Comparison of ENCODE assay signal across 24 mouse cellular contexts in the genomic region with DNA sequence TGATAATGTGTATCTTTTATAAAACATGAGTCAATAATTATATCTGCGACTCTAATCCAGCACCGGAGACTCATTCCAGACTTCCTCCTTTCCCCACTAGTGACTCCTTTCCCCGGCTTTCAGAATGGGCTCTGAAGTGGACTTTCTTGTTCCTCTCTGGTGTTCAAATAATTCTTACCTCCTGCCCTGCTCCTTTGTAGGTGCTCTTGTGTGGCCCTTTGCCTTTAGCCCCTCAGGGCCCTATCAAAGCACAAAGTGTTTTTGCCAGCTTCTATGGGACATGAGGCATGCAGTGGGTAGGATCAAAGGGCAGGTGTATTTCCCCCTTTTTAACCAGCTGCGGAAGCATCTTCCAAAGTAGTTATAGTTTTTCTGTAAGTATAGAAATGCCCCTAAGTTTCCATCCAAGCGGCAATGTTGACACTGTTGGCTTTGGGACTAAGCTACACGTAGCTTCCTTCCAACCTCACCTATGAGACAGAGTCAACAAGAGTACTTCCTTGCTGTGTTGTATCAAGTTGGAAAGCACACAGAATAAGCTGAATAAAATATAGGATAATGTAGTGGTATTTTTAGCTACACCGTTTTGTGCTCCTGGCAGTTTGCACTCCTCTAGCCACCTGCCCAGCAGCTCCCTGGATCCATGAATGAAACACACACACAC.
A peak's percentile ranks its signal among the peaks of the same experiment; 100 is the strongest.
DNase-seq lines count a peak whose midpoint lies in the region; ATAC-seq and TF ChIP-seq lines count a peak whose summit lies in the region.
"Had no signal": no experiment of that assay in that cellular context is flagged by ENCODE, and none has a peak within 500 bp of the region (broad histone marks: within the 10 kb centered on the region; RNA-seq: fewer than 3 reads in every experiment).

No protein-coding gene starts in this region.

- H3K9me3 ChIP-seq in kidney, embryonic 15.5 days (replicated peaks) = no peaks in the 10 kb centered on the region
- no peaks in the 10 kb centered on the region for H3K9me3 ChIP-seq in lung, embryonic 16.5 days (ENCODE audit: control insufficient read depth, low read length)
- no peaks in the 10 kb centered on the region for H3K9me3 ChIP-seq in stomach, postnatal 0 days (ENCODE audit: control insufficient read depth, low read length)
- H3K9me3 ChIP-seq in midbrain, embryonic 10.5 days (replicated peaks) = no peaks in the 10 kb centered on the region
- H3K9me3 ChIP-seq: embryonic facial prominence, embryonic 10.5 days; embryonic facial prominence, embryonic 13.5 days; hindbrain, embryonic 12.5 days; hindbrain, embryonic 15.5 days had no signal

- H3K27me3 ChIP-seq in kidney, embryonic 15.5 days = no peaks in the 10 kb centered on the region
- H3K27me3 ChIP-seq in lung, embryonic 16.5 days (ENCODE audit: control insufficient read depth, insufficient read depth, low read depth, low read length) = no peaks in the 10 kb centered on the region
- H3K27me3 ChIP-seq in stomach, postnatal 0 days (ENCODE audit: control insufficient read depth, insufficient read depth, low read length) = no peaks in the 10 kb centered on the region
- H3K27me3 ChIP-seq in midbrain, embryonic 10.5 days (ENCODE audit: low read depth, poor library complexity, severe bottlenecking) = no peaks in the 10 kb centered on the region
- H3K27me3 ChIP-seq: embryonic facial prominence, embryonic 13.5 days; hindbrain, embryonic 12.5 days; hindbrain, embryonic 15.5 days had no signal

- H3K27ac ChIP-seq in kidney, embryonic 15.5 days = no peak overlapping the region
- H3K27ac ChIP-seq in lung, embryonic 16.5 days (ENCODE audit: low read length) = peak overlapping the region; percentile 77
- no peak overlapping the region for H3K27ac ChIP-seq in stomach, postnatal 0 days (replicated peaks)
- no peak overlapping the region for H3K27ac ChIP-seq in midbrain, embryonic 10.5 days (replicated peaks)
- H3K27ac ChIP-seq: embryonic facial prominence, embryonic 10.5 days; embryonic facial prominence, embryonic 13.5 days; gastrocnemius, adult 2 months; hindbrain, embryonic 12.5 days; hindbrain, embryonic 15.5 days had no signal

- peaks cover 4% of the 10 kb centered on the region; the same call in 1 of the 2 replicates for H3K4me1 ChIP-seq in kidney, embryonic 15.5 days
- H3K4me1 ChIP-seq in lung, embryonic 16.5 days (replicated peaks; ENCODE audit: control insufficient read depth, insufficient read depth, low read length) = no peaks in the 10 kb centered on the region; the same call in 1 of the 2 replicates
- H3K4me1 ChIP-seq in stomach, postnatal 0 days (replicated peaks; ENCODE audit: control insufficient read depth, insufficient read depth) = no peaks in the 10 kb centered on the region
- no peaks in the 10 kb centered on the region for H3K4me1 ChIP-seq in midbrain, embryonic 10.5 days
- H3K4me1 ChIP-seq: embryonic facial prominence, embryonic 10.5 days; embryonic facial prominence, embryonic 13.5 days; hindbrain, embryonic 12.5 days; hindbrain, embryonic 15.5 days had no signal

- no peaks in the 10 kb centered on the region for H3K36me3 ChIP-seq in kidney, embryonic 15.5 days
- H3K36me3 ChIP-seq in lung, embryonic 16.5 days (ENCODE audit: control insufficient read depth, insufficient read depth, low read length) = no peaks in the 10 kb centered on the region
- no peaks in the 10 kb centered on the region for H3K36me3 ChIP-seq in stomach, postnatal 0 days (ENCODE audit: control insufficient read depth, insufficient read depth, low read length)
- no peaks in the 10 kb centered on the region for H3K36me3 ChIP-seq in midbrain, embryonic 10.5 days
- H3K36me3 ChIP-seq: embryonic facial prominence, embryonic 10.5 days; embryonic facial prominence, embryonic 13.5 days; hindbrain, embryonic 12.5 days; hindbrain, embryonic 15.5 days had no signal

- no peak for TF ChIP-seq CTCF in stomach, postnatal 0 days (IDR thresholded peaks at IDR 0.05; ENCODE audit: low read depth)

- H3K9ac ChIP-seq in kidney, embryonic 15.5 days = no peak overlapping the region
- no peak overlapping the region for H3K9ac ChIP-seq in lung, embryonic 16.5 days (ENCODE audit: low read length)
- no peak overlapping the region for H3K9ac ChIP-seq in stomach, postnatal 0 days (ENCODE audit: low read length)
- H3K9ac ChIP-seq: embryonic facial prominence, embryonic 13.5 days; forebrain, postnatal 0 days; hindbrain, embryonic 12.5 days; hindbrain, embryonic 15.5 days had no signal

- peak; percentile 56; the same call in 1 of the 2 replicates for ATAC-seq in kidney, embryonic 15.5 days (replicated peaks; ENCODE audit: low FRiP score)
- peak; percentile 83 for ATAC-seq in lung, embryonic 16.5 days (ENCODE audit: low read depth)
- peak; percentile 73; the same call in 1 of the 2 replicates for ATAC-seq in stomach, postnatal 0 days (ENCODE audit: low FRiP score, low TSS enrichment)
- ATAC-seq: CD4-positive, CD25-positive, alpha-beta regulatory T cell, adult 4 months; forebrain, embryonic 14.5 days; forebrain, postnatal 0 days had no signal

- no peak overlapping the region for H3K4me3 ChIP-seq in kidney, embryonic 15.5 days (replicated peaks)
- no peak overlapping the region for H3K4me3 ChIP-seq in lung, embryonic 16.5 days (ENCODE audit: low read length)
- H3K4me3 ChIP-seq in stomach, postnatal 0 days (ENCODE audit: low read depth, low read length) = no peak overlapping the region
- H3K4me3 ChIP-seq in midbrain, embryonic 10.5 days = no peak overlapping the region
- H3K4me3 ChIP-seq: embryonic facial prominence, embryonic 10.5 days; embryonic facial prominence, embryonic 13.5 days; erythroblast, embryonic 14.5 days; gastrocnemius, adult 2 months; hindbrain, embryonic 12.5 days; hindbrain, embryonic 15.5 days had no signal

- H3K4me2 ChIP-seq in kidney, embryonic 15.5 days = no peak overlapping the region
- no peak overlapping the region for H3K4me2 ChIP-seq in lung, embryonic 16.5 days (ENCODE audit: low read depth, low read length)
- H3K4me2 ChIP-seq in stomach, postnatal 0 days (replicated peaks; ENCODE audit: low read depth) = no peak overlapping the region
- H3K4me2 ChIP-seq: embryonic facial prominence, embryonic 13.5 days; heart, embryonic 11.5 days; hindbrain, embryonic 12.5 days; hindbrain, embryonic 15.5 days had no signal

- no peak for TF ChIP-seq EP300 in stomach, postnatal 0 days (optimal IDR thresholded peaks at IDR 0.05)

- WGBS in kidney, embryonic 15.5 days = 76% methylated on average over 7 of the region's 7 CpGs
- WGBS in lung, embryonic 16.5 days = 63% methylated on average over 7 of the region's 7 CpGs
- WGBS in stomach, postnatal 0 days = 63% methylated on average over 7 of the region's 7 CpGs
- WGBS in midbrain, embryonic 10.5 days = 86% methylated on average over 7 of the region's 7 CpGs

- no peak for DNase-seq in kidney, postnatal 36 days
- no peak for DNase-seq in lung, postnatal 14 days
- no peak for DNase-seq in stomach, postnatal 0 days (ENCODE audit: low spot score)
- DNase-seq in midbrain, embryonic 10.5 days (ENCODE audit: low spot score) = no peak
- DNase-seq: adrenal gland, adult 2 months; adrenal gland, postnatal 14 days; cerebellum, adult 11 months; cerebellum, adult 2 months; cerebellum, adult 9-11 months; cerebellum, postnatal 25 days; forebrain, postnatal 0 days; gastrocnemius, adult 2 months; gastrocnemius, postnatal 14 days; heart, adult 11 months had no signal
